In genomic region chr3:145292337-145293134, GRCm38 (mm10) we compare ENCODE assay signal across 8 mouse cellular contexts. TPM values are rescaled to one million over a fixed set of nuclear protein-coding genes. Genes with fewer than 3 reads are reported as not detected.
DNase-seq lines count a peak whose midpoint lies in the region; ATAC-seq and TF ChIP-seq lines count a peak whose summit lies in the region.

Gene Col24a1, plus strand, starts transcription at chr3:145292472.

- peak within 1 kb of the TSS; percentile 12 for H3K4me3 ChIP-seq in testis, adult 2 months (ENCODE audit: control insufficient read depth, low read depth, low read length)
- H3K4me3 ChIP-seq in forebrain, embryonic 11.5 days (ENCODE audit: low read depth, low read length) = peak within 1 kb of the TSS; percentile 31
- H3K4me3 ChIP-seq in hindbrain, embryonic 15.5 days = peak within 1 kb of the TSS; percentile 40
- H3K4me3 ChIP-seq in liver, embryonic 16.5 days (ENCODE audit: low read depth, low read length) = peak within 1 kb of the TSS; percentile 33
- H3K4me3 ChIP-seq in thymus, adult 2 months (ENCODE audit: control insufficient read depth, insufficient read depth, low read length) = no peak within 1 kb of the TSS

- H3K9ac ChIP-seq in forebrain, embryonic 11.5 days (ENCODE audit: low read length) = peak within 1 kb of the TSS; percentile 49
- peak within 1 kb of the TSS; percentile 43 for H3K9ac ChIP-seq in hindbrain, embryonic 15.5 days
- H3K9ac ChIP-seq in liver, embryonic 16.5 days (ENCODE audit: low read depth, low read length) = no peak within 1 kb of the TSS

- no peaks in the 10 kb centered on the region; the same call in 1 of the 2 replicates for H3K27me3 ChIP-seq in testis, adult 2 months (ENCODE audit: control insufficient read depth, insufficient read depth, low read length)
- H3K27me3 ChIP-seq in forebrain, embryonic 11.5 days (ENCODE audit: control insufficient read depth, insufficient read depth, low read length) = no peaks in the 10 kb centered on the region
- H3K27me3 ChIP-seq in hindbrain, embryonic 15.5 days = peaks cover 4% of the 10 kb centered on the region; the same call in 1 of the 2 replicates
- H3K27me3 ChIP-seq in liver, embryonic 16.5 days (ENCODE audit: control insufficient read depth, insufficient read depth, low read depth, low read length) = peaks cover 3% of the 10 kb centered on the region
- no peaks in the 10 kb centered on the region for H3K27me3 ChIP-seq in thymus, adult 2 months (ENCODE audit: control insufficient read depth, insufficient read depth, low read length)

- peak within 1 kb of the TSS; percentile 76 for H3K4me2 ChIP-seq in forebrain, embryonic 11.5 days (ENCODE audit: low read depth, low read length, severe bottlenecking)
- H3K4me2 ChIP-seq in hindbrain, embryonic 15.5 days = peak within 1 kb of the TSS; percentile 88
- H3K4me2 ChIP-seq in liver, embryonic 16.5 days (ENCODE audit: low read depth, low read length) = peak within 1 kb of the TSS; percentile 41

- no peak for TF ChIP-seq CTCF in testis, adult 2 months (IDR thresholded peaks at IDR 0.05; ENCODE audit: control insufficient read depth, insufficient read depth, insufficient replicate concordance, low read depth, low read length)
- TF ChIP-seq CTCF in thymus, adult 2 months (IDR thresholded peaks at IDR 0.05; ENCODE audit: borderline replicate concordance, control insufficient read depth, extremely low read depth, insufficient read depth, low read length, poor library complexity) = no peak

- no peaks in the 10 kb centered on the region for H3K9me3 ChIP-seq in forebrain, embryonic 11.5 days (ENCODE audit: control insufficient read depth, low read length)
- no peaks in the 10 kb centered on the region for H3K9me3 ChIP-seq in hindbrain, embryonic 15.5 days
- H3K9me3 ChIP-seq in liver, embryonic 16.5 days (replicated peaks; ENCODE audit: control insufficient read depth, low read length) = no peaks in the 10 kb centered on the region

- H3K4me1 ChIP-seq in testis, adult 2 months (ENCODE audit: control insufficient read depth, insufficient read depth, low read length) = peaks cover 12% of the 10 kb centered on the region
- H3K4me1 ChIP-seq in forebrain, embryonic 11.5 days (replicated peaks; ENCODE audit: control insufficient read depth, insufficient read depth, low read length) = peaks cover 3% of the 10 kb centered on the region; the same call in 1 of the 2 replicates
- H3K4me1 ChIP-seq in hindbrain, embryonic 15.5 days (replicated peaks) = peaks cover 17% of the 10 kb centered on the region
- no peaks in the 10 kb centered on the region for H3K4me1 ChIP-seq in liver, embryonic 16.5 days (ENCODE audit: control insufficient read depth, low read depth, low read length)
- no peaks in the 10 kb centered on the region for H3K4me1 ChIP-seq in thymus, adult 2 months (replicated peaks; ENCODE audit: control insufficient read depth, insufficient read depth, low read length)

- no peak within 1 kb of the TSS for H3K27ac ChIP-seq in testis, adult 2 months (ENCODE audit: control insufficient read depth, insufficient read depth, low read depth, low read length)
- H3K27ac ChIP-seq in forebrain, embryonic 11.5 days (ENCODE audit: low read depth, low read length) = no peak within 1 kb of the TSS
- no peak within 1 kb of the TSS for H3K27ac ChIP-seq in hindbrain, embryonic 15.5 days (replicated peaks)
- H3K27ac ChIP-seq in liver, embryonic 16.5 days (ENCODE audit: low read length) = no peak within 1 kb of the TSS
- no peak within 1 kb of the TSS for H3K27ac ChIP-seq in thymus, adult 2 months (ENCODE audit: control insufficient read depth, insufficient read depth, low read length)

- no peak for TF ChIP-seq POLR2A in testis, adult 2 months (IDR thresholded peaks at IDR 0.05; ENCODE audit: control insufficient read depth, low read depth, low read length)
- no peak for TF ChIP-seq POLR2A in thymus, adult 2 months (IDR thresholded peaks at IDR 0.05; ENCODE audit: control insufficient read depth, extremely low read depth, insufficient read depth, low read length, poor library complexity)

- ATAC-seq in forebrain, embryonic 11.5 days (replicated peaks; ENCODE audit: low FRiP score) = peak; percentile 86
- ATAC-seq in hindbrain, embryonic 15.5 days (ENCODE audit: low FRiP score, low read depth) = peak; percentile 63
- no peak for ATAC-seq in liver, embryonic 16.5 days (ENCODE audit: low read depth)

- WGBS in forebrain, embryonic 11.5 days = under 1% methylated on average over 22 of the region's 22 CpGs
- under 1% methylated on average over 22 of the region's 22 CpGs for WGBS in hindbrain, embryonic 15.5 days
- WGBS in liver, embryonic 16.5 days (ENCODE audit: insufficient replicate concordance) = 4% methylated on average over 22 of the region's 22 CpGs
- 6% methylated on average over 22 of the region's 22 CpGs for WGBS in thymus, adult 2 months

- H3K36me3 ChIP-seq in testis, adult 2 months (ENCODE audit: control insufficient read depth, insufficient read depth, low read length) = no peaks in the 10 kb centered on the region
- H3K36me3 ChIP-seq in forebrain, embryonic 11.5 days (ENCODE audit: control insufficient read depth, insufficient read depth, low read length) = no peaks in the 10 kb centered on the region
- H3K36me3 ChIP-seq in hindbrain, embryonic 15.5 days = no peaks in the 10 kb centered on the region
- no peaks in the 10 kb centered on the region for H3K36me3 ChIP-seq in liver, embryonic 16.5 days (ENCODE audit: control insufficient read depth, insufficient read depth)
- no peaks in the 10 kb centered on the region for H3K36me3 ChIP-seq in thymus, adult 2 months (ENCODE audit: control insufficient read depth, insufficient read depth, low read length)

- DNase-seq in testis, postnatal 14 days (ENCODE audit: low spot score) = no peak
- peak; percentile 73 for DNase-seq in forebrain, embryonic 11.5 days (ENCODE audit: low spot score)
- peak; percentile 26 for DNase-seq in right cerebral cortex, postnatal 14 days
- no peak for DNase-seq in thymus, adult 2 months
- no peak for DNase-seq in cerebellum, postnatal 4 days (ENCODE audit: low spot score in 2 of 2)

RNA-seq across cellular contexts. Expression of gene Col24a1, which starts in this region (rescaled TPM):
- 0.37 and 0.53 TPM in 2 replicates for polyA plus RNA-seq in testis, adult 2 months (2012; rRNA removed)
- 0.25 and 0.61 TPM in 2 replicates for polyA plus RNA-seq in forebrain, embryonic 11.5 days (2014; fragmentation: Nextera tagmentation; extraction: Ambion mirVana)
- 0.82 and 1.0 TPM in 2 replicates for polyA plus RNA-seq in hindbrain, embryonic 15.5 days (2015; fragmentation: Nextera tagmentation; extraction: Ambion mirVana)
- 0.46 and 0.65 TPM in 2 replicates for polyA plus RNA-seq in liver, embryonic 16.5 days (2015; fragmentation: Nextera tagmentation; extraction: Ambion mirVana)
- 0.08 TPM in 1 of 2 replicates, not detected in the other for polyA plus RNA-seq in thymus, adult 2 months (2012; rRNA removed)

Comparison
In these comparisons a context has a peak if more than half of its experiments do, and no peak if none do; other contexts are left out.
1. Peak in DNase-seq, ATAC-seq, H3K4me3 ChIP-seq, H3K9ac ChIP-seq and H3K4me2 ChIP-seq in forebrain, embryonic 11.5 days; RNA of the gene not detected or under 1 TPM.